Mouse (Mus musculus) gastrocnemius, postnatal 4 days (tissue): Measurements from ENCODE around the gene Slc22a15. TPM values are rescaled to one million over a fixed set of nuclear protein-coding genes. Genes with fewer than 3 reads are reported as not detected.

Experiments
- DNase-seq, 2 experiments: peaks; one replicate each; pipeline ENCODE4 v3.0.0; 2021 to 2022; ENCODE audit warnings: low spot score in 2 of 2, mixed read lengths in 2 of 2
- total RNA-seq, 2 experiments: library from RNA; stranded (reverse); gene quantifications; 2 replicates each; pipeline ENCODE4 v1.2.3; 2021

The Slc22a15 gene
- total RNA-seq, 2 experiments from 2014 or later, result 4.8 to 5.5 TPM

GRCm38 (mm10) chr3:101873061-101873675, 51.1 kb downstream of the Slc22a15 start:
- no peak for DNase-seq

GRCm38 (mm10) chr3:101871951-101872350, 52.3 kb downstream of the Slc22a15 start:
- no peak for DNase-seq

GRCm38 (mm10) chr3:101867001-101867421, 57.2 kb downstream of the Slc22a15 start:
- peak in 1 of 2 experiments; percentile 19 for DNase-seq

GRCm38 (mm10) chr3:101861856-101862255, 62.4 kb downstream of the Slc22a15 start:
- no peak for DNase-seq

- DNase-seq, result no peak
These were observed 64.1 kb downstream of the Slc22a15 start for GRCm38 (mm10) chr3:101860151-101860550.

GRCm38 (mm10) chr3:101859740-101860139, 64.5 kb downstream of the Slc22a15 start:
- DNase-seq, result no peak

- no peak for DNase-seq
These were observed 70.2 kb downstream of the Slc22a15 start for GRCm38 (mm10) chr3:101854075-101854474.

- DNase-seq, result no peak
These were observed 72.9 kb downstream of the Slc22a15 start for GRCm38 (mm10) chr3:101851363-101851762.

GRCm38 (mm10) chr3:101848816-101849215, 75.4 kb downstream of the Slc22a15 start, which contains the start of gene Mab21l3:
Gene Mab21l3 (minus strand): TSS chr3:101848959.
- DNase-seq, result no peak

GRCm38 (mm10) chr3:101846096-101846495, 78.2 kb downstream of the Slc22a15 start:
- no peak for DNase-seq

GRCm38 (mm10) chr3:101842372-101843094, 81.7 kb downstream of the Slc22a15 start:
- DNase-seq, result no peak

GRCm38 (mm10) chr3:101839327-101839726, 84.9 kb downstream of the Slc22a15 start:
- DNase-seq, result no peak

GRCm38 (mm10) chr3:101836971-101837370, 87.3 kb downstream of the Slc22a15 start:
- no peak for DNase-seq

- DNase-seq, result no peak
These were observed 87.7 kb downstream of the Slc22a15 start for GRCm38 (mm10) chr3:101836532-101836931.

GRCm38 (mm10) chr3:101836045-101836444, 88.2 kb downstream of the Slc22a15 start:
- peak; percentile 57 to 78 for DNase-seq

- no peak for DNase-seq
These were observed 92.9 kb downstream of the Slc22a15 start for GRCm38 (mm10) chr3:101831189-101831858.

- DNase-seq, result no peak
These were observed 94.2 kb downstream of the Slc22a15 start for GRCm38 (mm10) chr3:101829881-101830616.

- no peak for DNase-seq
These were observed 95.7 kb downstream of the Slc22a15 start for GRCm38 (mm10) chr3:101828595-101828994.

GRCm38 (mm10) chr3:101827220-101827715, 97.0 kb downstream of the Slc22a15 start:
- no peak for DNase-seq

GRCm38 (mm10) chr3:101824338-101824737, 99.9 kb downstream of the Slc22a15 start:
- no peak for DNase-seq

GRCm38 (mm10) chr3:101822052-101822451, 102.2 kb downstream of the Slc22a15 start:
- DNase-seq, result no peak
